Mouse (Mus musculus) R1 (cell line): ENCODE measurements at regions not wholly inside any gene's neighbourhood (a gene's known extent, or its start where the extent isn't known, plus 50 kb on each side); places are given as distances from the start of the nearest gene placed in this dataset.

Experiments used
- DNase-seq: peaks from one replicate; pipeline ENCODE4 v3.0.0-alpha.2; 2018; ENCODE audit warnings: low read depth, low spot score

- no peak for DNase-seq
These were observed 279.4 kb downstream of the Mctp2 start for GRCm38 (mm10) chr7:72027006-72027405.

DNA sequence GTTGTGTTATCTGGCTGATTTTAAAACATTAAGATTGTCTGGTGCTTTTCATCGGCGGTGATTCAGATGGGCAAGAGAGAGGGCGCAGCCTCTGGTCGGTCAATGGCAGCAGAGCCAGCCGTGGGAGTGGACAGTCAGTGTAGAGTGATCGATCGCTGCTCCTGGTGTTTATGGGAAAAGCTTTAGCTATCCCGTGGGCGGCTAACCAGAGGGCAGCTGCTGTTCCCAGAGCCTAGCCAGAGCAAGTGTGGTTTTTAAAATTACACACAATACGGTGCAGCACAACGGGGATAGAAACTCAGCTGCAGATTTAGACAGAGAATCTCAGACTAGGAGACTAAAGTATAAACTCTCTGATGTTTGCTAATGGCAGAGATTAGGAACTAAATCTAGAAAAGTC, 297.3 kb downstream of the Mctp2 start:
- DNase-seq, result no peak

GRCm38 (mm10) chr7:72004311-72004710, 302.1 kb downstream of the Mctp2 start:
- DNase-seq, result peak; percentile 91

GRCm38 (mm10) chr7:71992526-71992925, 313.9 kb downstream of the Mctp2 start:
- no peak for DNase-seq

- DNase-seq, result peak; percentile 90
These were observed 314.6 kb downstream of the Mctp2 start for GRCm38 (mm10) chr7:71991835-71992234.

DNA sequence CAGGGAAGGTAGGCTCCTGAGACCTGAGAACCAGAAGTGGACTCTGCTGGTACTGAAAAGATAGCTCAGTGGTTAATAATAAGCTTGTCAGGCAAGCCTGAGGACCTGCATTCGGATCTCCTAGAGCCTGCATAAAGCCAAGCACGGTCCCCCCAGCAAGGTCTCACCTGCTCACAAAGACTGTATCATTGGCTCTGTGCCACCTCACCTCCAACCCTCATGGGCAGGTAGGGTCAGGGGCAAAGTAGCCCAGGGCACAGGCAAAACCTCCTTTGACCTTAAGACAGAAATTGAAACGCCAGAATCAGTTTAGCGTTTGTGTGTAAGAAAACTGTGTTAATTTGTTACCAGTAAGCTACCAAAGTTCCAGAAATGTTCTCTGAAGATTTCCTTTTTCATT, 315.2 kb downstream of the Mctp2 start:
- no peak for DNase-seq

DNA sequence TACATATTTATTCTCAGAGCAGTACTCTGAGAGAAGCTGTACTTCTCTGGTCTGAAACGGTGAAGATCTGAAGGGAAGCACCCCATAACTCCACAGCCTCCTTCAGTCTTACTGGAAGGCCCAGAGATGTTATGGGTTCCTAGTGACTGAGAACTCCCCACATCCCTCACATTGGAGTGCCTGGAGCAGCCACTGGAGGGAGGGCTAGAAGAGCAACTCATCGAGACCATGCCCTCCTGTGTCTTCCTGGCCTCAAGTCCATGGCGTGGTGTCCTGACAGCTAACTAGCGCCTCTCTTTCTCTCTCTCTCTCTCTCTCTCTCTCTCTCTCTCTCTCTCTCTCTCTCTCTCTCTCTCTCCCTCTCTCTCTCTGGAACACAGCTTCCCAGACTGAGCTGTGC, 340.4 kb downstream of the Mctp2 start:
- DNase-seq, result peak; percentile 27

DNA sequence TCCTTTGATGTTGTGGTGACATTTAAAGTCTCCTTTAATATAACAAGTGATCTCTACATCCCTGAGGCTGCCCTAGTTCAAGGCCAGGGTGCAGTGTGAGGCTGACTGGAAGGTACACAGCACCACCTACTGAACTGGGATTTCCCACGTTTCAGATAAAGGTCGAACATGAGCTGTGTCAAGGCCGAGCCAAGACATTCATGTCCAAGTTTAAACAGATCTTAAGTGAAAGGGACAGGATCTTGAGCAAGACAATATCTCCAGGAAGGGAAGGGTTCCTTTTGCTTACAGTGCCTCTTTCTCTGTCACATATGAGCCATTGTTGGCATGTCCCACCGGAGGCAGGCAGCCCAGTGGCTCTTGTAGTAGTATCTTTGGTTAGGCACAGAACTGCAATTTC, 343.0 kb downstream of the Mctp2 start:
- DNase-seq, result no peak

- no peak for DNase-seq
These were observed 343.6 kb downstream of the Mctp2 start for GRCm38 (mm10) chr7:71962851-71963250.

DNA sequence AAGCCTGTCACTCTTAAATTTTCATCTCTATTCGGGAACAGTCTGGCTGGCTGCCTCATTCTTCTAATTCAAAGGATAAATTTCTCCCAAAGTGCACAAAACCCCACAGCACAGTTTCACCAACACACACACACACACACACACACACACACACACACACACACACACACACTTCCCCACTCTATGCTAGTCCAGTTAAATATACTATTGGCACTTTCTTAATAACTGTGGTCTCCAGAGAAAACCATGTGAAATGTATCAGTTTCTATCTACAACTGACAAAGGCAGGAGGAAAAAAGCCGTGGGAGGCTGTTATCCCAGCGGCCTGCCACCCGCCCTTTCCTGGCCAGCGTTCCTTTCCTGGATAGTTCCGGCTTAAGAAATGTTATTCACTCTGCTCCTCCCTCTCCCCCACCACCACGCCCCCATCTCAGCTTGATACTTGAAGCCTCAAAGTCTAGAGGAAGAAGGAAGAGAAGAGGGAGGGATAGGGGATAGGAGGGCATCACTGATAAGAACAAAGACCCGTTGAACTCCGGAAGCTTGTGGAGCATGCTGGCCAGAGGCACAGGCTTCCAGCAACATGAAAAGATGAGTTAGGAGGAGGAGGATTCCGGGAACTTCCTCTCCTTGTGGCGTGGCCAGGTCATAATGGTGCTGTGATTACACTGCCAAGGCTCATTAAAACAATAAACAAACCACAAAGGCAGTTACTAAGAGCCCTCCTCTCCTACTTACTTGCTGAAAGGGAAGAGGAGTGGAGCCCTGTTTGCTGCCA, 345.8 kb downstream of the Mctp2 start:
- DNase-seq, result peak; percentile 98

GRCm38 (mm10) chr7:71946548-71946947, 359.9 kb downstream of the Mctp2 start:
- DNase-seq, result no peak

GRCm38 (mm10) chr7:71943078-71944042, 363.0 kb downstream of the Mctp2 start:
- DNase-seq, result no peak

DNA sequence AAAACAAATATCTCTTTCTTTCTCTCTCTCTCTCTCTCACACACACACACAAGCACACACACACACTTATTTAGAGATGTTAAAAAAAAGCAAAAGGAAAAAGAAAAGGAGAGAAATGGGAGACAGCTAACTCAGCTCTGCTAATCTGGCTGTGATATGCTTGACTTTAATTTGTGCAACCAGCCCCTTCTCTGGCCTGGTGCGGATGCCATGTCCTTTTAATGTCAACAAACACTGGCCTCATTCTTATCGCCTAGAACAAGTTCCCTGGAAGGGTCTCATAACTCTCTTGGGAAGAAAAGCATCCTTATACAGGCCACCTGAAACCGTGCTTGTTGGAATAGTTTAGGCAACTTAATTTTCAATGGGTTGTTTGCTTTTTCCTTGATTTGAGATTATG, 368.7 kb downstream of the Mctp2 start:
- DNase-seq, result no peak

DNA sequence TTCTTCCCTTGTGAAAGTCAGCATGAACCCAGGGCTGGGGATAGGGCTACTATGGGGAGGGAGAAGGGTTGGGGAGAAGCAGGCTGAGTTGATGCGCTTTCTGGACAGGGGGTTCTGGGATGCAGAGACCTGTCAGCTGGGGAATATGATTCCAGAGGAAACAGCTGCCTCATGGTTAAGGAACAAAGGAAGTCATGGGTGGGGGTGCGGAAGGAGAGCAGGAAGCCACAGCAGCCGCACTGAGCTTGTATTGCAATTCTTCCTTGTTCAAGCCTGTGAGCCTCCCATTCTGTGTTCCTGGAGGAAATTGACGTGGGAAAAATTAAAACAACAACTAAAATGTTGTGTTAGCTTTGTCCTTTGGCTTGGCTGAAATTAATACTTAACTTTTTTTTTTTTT, 369.7 kb downstream of the Mctp2 start:
- no peak for DNase-seq
